Mouse (Mus musculus): Measurements from ENCODE around the gene Tenm2. TPM values are rescaled to one million over a fixed set of nuclear protein-coding genes. Genes with fewer than 3 reads are reported as not detected.
A peak's percentile ranks its signal among the peaks of the same experiment; 100 is the strongest.

The Tenm2 gene
- polyA plus RNA-seq, 1 experiment from 2014 or later, result 1.7 TPM

DNA sequence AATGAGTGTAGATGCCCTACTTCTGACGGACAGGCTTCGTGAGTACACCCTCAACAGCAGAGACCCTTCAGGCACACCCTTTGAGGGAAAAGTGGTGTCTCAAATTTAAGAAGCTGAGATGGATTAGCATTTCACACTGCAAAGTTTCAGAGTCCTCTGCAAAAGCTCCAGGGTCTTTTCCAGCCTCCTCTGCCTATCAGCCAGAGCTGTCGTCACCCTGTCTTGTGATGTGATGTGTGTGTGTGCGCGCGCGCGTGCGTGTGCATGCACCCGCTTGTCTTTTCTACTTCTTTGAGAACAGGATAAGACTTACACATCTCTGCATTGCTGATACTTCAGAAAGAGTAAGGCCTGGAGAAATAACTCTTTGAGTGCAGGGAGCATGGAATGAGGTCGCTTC, 1179.2 kb downstream of the Tenm2 start:
- 28% methylated on average over 11 of the region's 11 CpGs for WGBS
- Histone ChIP-seq H3K27me3 (ENCODE audit: insufficient read depth, poor library complexity, severe bottlenecking) (peaks cover 14% of the 10 kb centered on the region), H3K4me3 (peak overlapping the region; percentile 31), H3K4me1 (peaks cover 30% of the 10 kb centered on the region), H3K27ac (no peak overlapping the region), H3K9me3 (no peaks in the 10 kb centered on the region), H3K36me3 (no peaks in the 10 kb centered on the region)
- peak; percentile 82 for DNase-seq (ENCODE audit: low spot score)

GRCm38 (mm10) chr11:36054323-36054722, 1181.4 kb downstream of the Tenm2 start:
- no peak for DNase-seq (ENCODE audit: low spot score)
- H3K27me3 ChIP-seq (ENCODE audit: insufficient read depth, poor library complexity, severe bottlenecking), result peaks cover 17% of the 10 kb centered on the region
- WGBS, result 84% methylated on average over 7 of the region's 7 CpGs

GRCm38 (mm10) chr11:36053457-36053856, 1182.3 kb downstream of the Tenm2 start:
- H3K4me1 ChIP-seq, result peaks cover 16% of the 10 kb centered on the region
- H3K27ac ChIP-seq, result no peak overlapping the region
- no peak for DNase-seq (ENCODE audit: low spot score)
- H3K9me3 ChIP-seq, result no peaks in the 10 kb centered on the region
- H3K27me3 ChIP-seq (ENCODE audit: insufficient read depth, poor library complexity, severe bottlenecking), result peaks cover 26% of the 10 kb centered on the region
- 74% methylated on average over 4 of the region's 4 CpGs for WGBS
- no peak overlapping the region for H3K4me3 ChIP-seq
- no peaks in the 10 kb centered on the region for H3K36me3 ChIP-seq

More at GRCm38 (mm10) chr11:36054323-36054722, 1181.4 kb downstream of the Tenm2 start:
- no peaks in the 10 kb centered on the region for H3K36me3 ChIP-seq
- H3K9me3 ChIP-seq, result no peaks in the 10 kb centered on the region
- H3K4me1 ChIP-seq, result peaks cover 24% of the 10 kb centered on the region
- H3K4me3 ChIP-seq, result no peak overlapping the region
- no peak overlapping the region for H3K27ac ChIP-seq

DNA sequence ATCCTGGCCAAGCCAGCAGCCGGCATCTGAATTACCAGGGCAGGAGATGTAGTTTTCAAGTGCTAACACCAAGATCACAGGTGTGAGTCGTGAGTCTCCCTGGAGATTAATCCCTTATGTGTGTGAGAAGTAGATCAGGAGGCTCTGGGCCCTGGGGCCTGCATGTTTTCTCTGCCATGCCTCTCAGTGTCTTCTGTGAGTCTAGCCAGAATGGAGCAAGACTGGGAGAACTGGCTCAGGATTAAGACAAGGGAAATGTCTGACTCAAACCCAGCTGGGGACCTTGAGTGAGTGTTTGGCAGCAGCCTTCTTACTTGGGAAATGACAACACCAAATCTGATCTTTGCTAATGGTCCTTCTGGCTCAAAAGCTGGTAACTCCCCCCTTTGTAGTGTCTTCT, 1183.2 kb downstream of the Tenm2 start:
- Histone ChIP-seq H3K27me3 (ENCODE audit: insufficient read depth, poor library complexity, severe bottlenecking) (peaks cover 27% of the 10 kb centered on the region), H3K27ac (no peak overlapping the region), H3K9me3 (no peaks in the 10 kb centered on the region), H3K36me3 (no peaks in the 10 kb centered on the region), H3K4me1 (peaks cover 11% of the 10 kb centered on the region), H3K4me3 (no peak overlapping the region)
- DNase-seq (ENCODE audit: low spot score), result no peak
- WGBS, result 45% methylated on average over 2 of the region's 2 CpGs

DNA sequence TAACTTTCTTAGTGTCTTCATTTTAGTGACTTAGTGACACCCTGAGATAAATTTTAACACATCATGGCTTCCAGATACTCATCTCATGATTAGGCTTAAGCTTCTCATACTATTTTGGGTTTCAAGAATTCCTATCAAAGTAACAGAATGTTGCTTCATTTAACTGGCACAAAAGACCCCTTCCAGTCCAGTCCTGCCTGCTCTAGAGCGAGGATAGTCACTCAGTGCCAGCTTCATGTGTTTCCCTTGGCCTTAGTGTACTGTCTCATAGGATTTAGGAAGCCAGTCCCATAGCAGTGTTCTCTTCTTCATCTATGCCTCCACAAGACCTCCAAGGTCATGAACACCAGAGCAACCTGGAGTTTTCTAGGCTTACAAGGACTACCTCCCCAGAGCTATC, 1183.7 kb downstream of the Tenm2 start:
- Histone ChIP-seq H3K27me3 (ENCODE audit: insufficient read depth, poor library complexity, severe bottlenecking) (peaks cover 28% of the 10 kb centered on the region), H3K9me3 (no peaks in the 10 kb centered on the region), H3K36me3 (no peaks in the 10 kb centered on the region), H3K4me1 (peaks cover 11% of the 10 kb centered on the region), H3K4me3 (no peak overlapping the region), H3K27ac (no peak overlapping the region)
- DNase-seq (ENCODE audit: low spot score), result no peak
- WGBS, result 87% methylated on average over 1 of the region's 1 CpGs

DNA sequence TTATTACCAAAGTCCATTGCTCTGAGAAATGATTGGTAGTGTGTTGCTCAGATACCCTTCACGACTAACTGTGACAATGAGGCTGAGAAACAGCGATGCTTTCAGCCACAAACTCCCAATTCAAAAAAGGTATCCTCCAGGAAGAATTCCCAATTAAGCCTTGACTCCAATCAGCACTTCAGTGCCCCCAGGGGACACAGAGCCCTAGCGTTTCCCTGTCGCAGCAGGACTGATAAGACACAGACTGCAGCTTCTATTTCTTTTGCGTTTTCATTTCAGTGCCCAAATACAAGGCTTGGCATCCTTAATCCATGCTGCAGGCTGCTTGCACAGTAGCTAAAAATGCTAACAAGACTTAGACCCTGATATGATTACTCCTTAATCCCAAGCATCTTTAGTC, 1186.2 kb downstream of the Tenm2 start:
- Histone ChIP-seq H3K36me3 (no peaks in the 10 kb centered on the region), H3K9me3 (no peaks in the 10 kb centered on the region), H3K27me3 (ENCODE audit: insufficient read depth, poor library complexity, severe bottlenecking) (peaks cover 29% of the 10 kb centered on the region; the same call in 1 of the 2 replicates), H3K27ac (no peak overlapping the region), H3K4me1 (no peaks in the 10 kb centered on the region), H3K4me3 (no peak overlapping the region)
- 9% methylated on average over 5 of the region's 5 CpGs for WGBS
- no peak for DNase-seq (ENCODE audit: low spot score)

DNA sequence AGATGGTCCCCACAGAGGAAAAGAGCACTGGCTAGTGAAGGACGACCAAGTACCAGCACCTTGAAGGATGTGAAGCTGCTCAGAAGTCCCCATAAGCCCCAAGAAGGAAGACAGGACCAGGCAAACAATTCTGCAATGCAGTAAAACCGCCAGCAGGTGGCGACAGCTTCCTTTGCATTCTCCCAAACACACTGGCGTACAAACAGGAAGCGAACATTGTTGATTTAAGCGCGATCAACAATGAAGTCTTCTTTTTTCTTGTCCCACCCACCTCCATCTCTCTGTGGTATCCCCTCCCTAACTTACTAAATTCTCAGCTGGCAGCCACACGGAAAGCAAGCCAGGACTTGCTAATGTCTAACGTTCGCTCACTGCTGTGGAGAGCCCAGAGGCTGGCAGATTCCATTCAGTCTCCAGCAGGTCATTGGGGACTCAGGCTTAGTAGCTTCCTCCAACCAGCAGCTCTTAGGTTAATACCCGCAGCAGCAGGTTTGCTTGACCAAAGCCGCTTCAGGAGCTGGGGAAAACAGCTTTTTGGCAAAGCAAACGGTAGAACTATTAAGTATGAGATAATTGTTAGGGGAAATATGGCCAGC, 1190.0 kb downstream of the Tenm2 start:
- Histone ChIP-seq H3K36me3 (no peaks in the 10 kb centered on the region), H3K27ac (peak overlapping the region; percentile 79), H3K27me3 (ENCODE audit: insufficient read depth, poor library complexity, severe bottlenecking) (peaks cover 36% of the 10 kb centered on the region), H3K4me1 (0 out of 2 replicates have a peak, but pooled peaks cover 4% of the 10 kb centered on the region), H3K4me3 (peak overlapping the region; percentile 63), H3K9me3 (no peaks in the 10 kb centered on the region)
- 3% methylated on average over 13 of the region's 13 CpGs for WGBS
- DNase-seq (ENCODE audit: low spot score), result peak; percentile 89

DNA sequence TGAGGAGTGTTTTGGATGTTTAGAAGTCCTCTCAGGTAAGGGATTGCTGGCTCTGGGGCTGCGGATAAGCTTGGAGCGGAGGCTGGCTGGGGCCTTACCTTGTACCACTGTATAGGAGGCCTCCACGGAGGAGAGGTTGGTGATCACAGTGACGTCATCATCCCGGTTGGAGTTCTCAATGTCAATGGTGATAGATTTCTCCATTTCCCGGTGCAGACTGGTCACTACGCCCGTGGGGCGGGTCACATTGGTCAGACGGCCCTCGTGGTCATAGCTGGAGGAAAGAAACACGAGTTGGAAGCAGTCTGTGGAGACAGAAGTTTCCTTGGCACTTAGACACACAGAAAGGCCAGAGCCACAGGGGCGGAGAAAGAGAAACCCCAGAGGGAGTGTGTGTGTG, 1194.4 kb downstream of the Tenm2 start:
- Histone ChIP-seq H3K9me3 (no peaks in the 10 kb centered on the region), H3K4me3 (no peak overlapping the region), H3K27me3 (ENCODE audit: insufficient read depth, poor library complexity, severe bottlenecking) (peaks cover 16% of the 10 kb centered on the region), H3K4me1 (0 out of 2 replicates have a peak, but pooled peaks cover 4% of the 10 kb centered on the region), H3K27ac (no peak overlapping the region), H3K36me3 (no peaks in the 10 kb centered on the region)
- DNase-seq (ENCODE audit: low spot score), result no peak
- 82% methylated on average over 13 of the region's 13 CpGs for WGBS

DNA sequence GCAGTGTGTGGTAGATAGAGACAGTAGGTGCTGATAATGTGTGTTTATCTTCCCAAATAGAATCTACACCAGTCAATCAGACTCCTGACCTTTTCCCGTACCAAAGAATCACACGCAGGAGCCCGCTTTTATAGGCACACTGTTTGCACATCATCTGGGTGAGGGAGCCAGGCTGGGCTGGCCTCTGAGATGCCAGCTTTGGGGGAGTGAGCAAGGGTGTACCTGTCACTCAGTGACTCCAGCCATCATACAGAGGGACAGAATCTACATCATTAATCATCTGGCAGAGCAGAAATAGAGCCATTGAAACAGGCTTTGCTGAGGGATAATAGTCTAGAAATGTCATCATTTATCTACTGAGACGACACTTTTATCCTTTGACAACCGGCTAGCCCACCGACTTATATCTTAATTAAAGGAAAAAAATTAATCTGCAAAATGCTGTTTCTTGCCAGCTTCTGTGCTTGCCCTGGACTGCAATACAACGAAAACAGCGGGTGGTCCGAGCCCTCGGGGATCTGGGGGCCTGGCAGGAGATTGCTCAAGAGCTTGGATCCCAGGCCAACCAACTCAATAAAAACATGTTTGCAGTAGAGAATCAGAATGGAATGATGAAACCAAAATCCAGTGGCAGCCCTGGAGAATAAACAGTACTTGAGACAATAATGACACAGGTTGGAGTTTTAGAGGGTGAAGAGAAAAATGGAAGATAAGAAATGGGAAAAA, 1195.1 kb downstream of the Tenm2 start:
- H3K4me3 ChIP-seq, result no peak overlapping the region
- WGBS, result 59% methylated on average over 10 of the region's 10 CpGs
- H3K27ac ChIP-seq, result no peak overlapping the region
- no peaks in the 10 kb centered on the region for H3K9me3 ChIP-seq
- 0 out of 2 replicates have a peak, but pooled peaks cover 4% of the 10 kb centered on the region for H3K4me1 ChIP-seq
- H3K27me3 ChIP-seq (ENCODE audit: insufficient read depth, poor library complexity, severe bottlenecking), result peaks cover 16% of the 10 kb centered on the region
- H3K36me3 ChIP-seq, result no peaks in the 10 kb centered on the region
- DNase-seq (ENCODE audit: low spot score), result no peak

- H3K27ac ChIP-seq, result no peak overlapping the region
- 85% methylated on average over 10 of the region's 10 CpGs for WGBS
- DNase-seq (ENCODE audit: low spot score), result no peak
- H3K4me1 ChIP-seq, result 0 out of 2 replicates have a peak, but pooled peaks cover 4% of the 10 kb centered on the region
- no peak overlapping the region for H3K4me3 ChIP-seq
- H3K36me3 ChIP-seq, result no peaks in the 10 kb centered on the region
- peaks cover 14% of the 10 kb centered on the region for H3K27me3 ChIP-seq (ENCODE audit: insufficient read depth, poor library complexity, severe bottlenecking)
- H3K9me3 ChIP-seq, result no peaks in the 10 kb centered on the region
Observed at GRCm38 (mm10) chr11:36039825-36040224, 1195.9 kb downstream of the Tenm2 start.

GRCm38 (mm10) chr11:36038386-36038785, 1197.4 kb downstream of the Tenm2 start:
- Histone ChIP-seq H3K36me3 (no peaks in the 10 kb centered on the region), H3K27ac (no peak overlapping the region), H3K27me3 (ENCODE audit: insufficient read depth, poor library complexity, severe bottlenecking) (peaks cover 5% of the 10 kb centered on the region; the same call in 1 of the 2 replicates), H3K4me1 (no peaks in the 10 kb centered on the region), H3K9me3 (no peaks in the 10 kb centered on the region), H3K4me3 (no peak overlapping the region)
- DNase-seq (ENCODE audit: low spot score), result no peak
- WGBS, result 38% methylated on average over 3 of the region's 3 CpGs

DNA sequence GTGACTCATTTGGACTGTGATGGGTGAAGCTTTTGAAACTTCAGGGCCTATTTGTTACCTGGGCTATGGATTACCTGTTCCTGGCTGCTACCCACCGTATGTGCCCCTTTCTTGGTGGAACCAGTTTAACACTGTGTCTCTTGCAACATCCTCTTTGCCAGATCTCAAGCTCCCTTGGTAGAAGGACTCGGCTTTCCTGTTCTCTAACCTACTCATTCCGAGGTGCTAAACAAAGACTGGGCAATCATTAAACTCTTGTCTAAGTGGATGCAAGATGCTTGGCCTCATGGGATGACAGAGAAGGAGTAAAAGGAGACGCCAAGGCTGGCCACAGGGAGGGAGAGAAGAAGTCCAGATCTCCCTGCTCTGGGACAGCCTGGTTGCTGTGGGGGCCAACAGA, 1198.5 kb downstream of the Tenm2 start:
- Histone ChIP-seq H3K27ac (no peak overlapping the region), H3K4me3 (no peak overlapping the region), H3K27me3 (ENCODE audit: insufficient read depth, poor library complexity, severe bottlenecking) (peaks cover 3% of the 10 kb centered on the region; the same call in 1 of the 2 replicates), H3K4me1 (no peaks in the 10 kb centered on the region), H3K36me3 (no peaks in the 10 kb centered on the region), H3K9me3 (no peaks in the 10 kb centered on the region)
- 59% methylated on average over 4 of the region's 4 CpGs for WGBS
- DNase-seq (ENCODE audit: low spot score), result no peak

DNA sequence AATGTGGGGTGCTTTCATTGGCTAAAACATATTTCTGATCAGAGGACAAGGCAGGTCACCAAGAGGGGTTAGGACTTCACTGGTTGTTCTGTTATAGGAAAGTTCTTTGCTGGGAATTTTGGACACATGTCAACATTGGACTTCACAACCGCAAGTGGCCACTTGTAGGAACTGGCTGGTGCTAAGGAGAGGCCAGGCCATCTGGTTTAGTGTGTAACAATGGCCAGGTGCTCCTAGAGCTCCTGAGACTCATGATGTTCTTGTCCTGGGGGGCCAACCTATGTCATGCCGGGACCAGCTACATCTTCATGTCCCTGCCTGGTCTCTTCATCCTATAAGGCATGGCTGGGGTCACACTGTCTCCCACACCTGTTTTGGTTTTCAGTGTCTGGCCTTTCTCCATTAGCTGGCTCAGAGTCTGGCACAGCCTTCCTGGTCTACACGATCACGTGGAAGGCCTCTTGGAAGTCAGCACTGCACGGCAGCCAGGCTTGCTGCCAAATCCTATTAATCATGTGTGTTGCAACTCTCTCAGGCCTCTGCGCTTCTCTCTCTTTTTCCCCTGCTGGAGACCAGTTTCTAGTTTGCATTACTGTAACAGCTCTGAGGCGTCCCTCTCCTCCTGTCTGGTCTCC, 1199.6 kb downstream of the Tenm2 start:
- Histone ChIP-seq H3K4me3 (no peak overlapping the region), H3K27ac (no peak overlapping the region), H3K9me3 (no peaks in the 10 kb centered on the region), H3K4me1 (no peaks in the 10 kb centered on the region), H3K27me3 (ENCODE audit: insufficient read depth, poor library complexity, severe bottlenecking) (no peaks in the 10 kb centered on the region), H3K36me3 (no peaks in the 10 kb centered on the region)
- no peak for DNase-seq (ENCODE audit: low spot score)
- WGBS, result 46% methylated on average over 7 of the region's 7 CpGs
